Mouse (Mus musculus) ES-E14 (cell line): ENCODE measurements at regions not wholly inside any gene's neighbourhood (a gene's known extent, or its start where the extent isn't known, plus 50 kb on each side); places are given as distances from the start of the nearest gene placed in this dataset.

Experiments used
- CHD2 ChIP-seq: IDR thresholded peaks from 2 replicates; pipeline ENCODE4 v1.6.1; 2014; ENCODE audit warnings: mild to moderate bottlenecking, low read depth, low read length, inconsistent platforms
- HCFC1 ChIP-seq: IDR thresholded peaks from 2 replicates; pipeline ENCODE4 v1.6.1; 2012; ENCODE audit warnings: low read length, inconsistent platforms, borderline replicate concordance; ENCODE audit not compliant: insufficient read depth
- MAFK ChIP-seq: IDR thresholded peaks from 2 replicates; pipeline ENCODE4 v1.6.1; 2014; ENCODE audit warnings: mild to moderate bottlenecking, low read depth, low read length, inconsistent platforms; ENCODE audit not compliant: insufficient read depth
- ZC3H11A ChIP-seq: IDR thresholded peaks from 2 replicates; pipeline ENCODE4 v1.6.1; 2012; ENCODE audit warnings: low read depth, mild to moderate bottlenecking, inconsistent platforms, low read length, borderline replicate concordance
- ZNF384 ChIP-seq: IDR thresholded peaks from 2 replicates; pipeline ENCODE4 v1.6.1; 2012; ENCODE audit warnings: low read depth, low read length, inconsistent platforms

DNA sequence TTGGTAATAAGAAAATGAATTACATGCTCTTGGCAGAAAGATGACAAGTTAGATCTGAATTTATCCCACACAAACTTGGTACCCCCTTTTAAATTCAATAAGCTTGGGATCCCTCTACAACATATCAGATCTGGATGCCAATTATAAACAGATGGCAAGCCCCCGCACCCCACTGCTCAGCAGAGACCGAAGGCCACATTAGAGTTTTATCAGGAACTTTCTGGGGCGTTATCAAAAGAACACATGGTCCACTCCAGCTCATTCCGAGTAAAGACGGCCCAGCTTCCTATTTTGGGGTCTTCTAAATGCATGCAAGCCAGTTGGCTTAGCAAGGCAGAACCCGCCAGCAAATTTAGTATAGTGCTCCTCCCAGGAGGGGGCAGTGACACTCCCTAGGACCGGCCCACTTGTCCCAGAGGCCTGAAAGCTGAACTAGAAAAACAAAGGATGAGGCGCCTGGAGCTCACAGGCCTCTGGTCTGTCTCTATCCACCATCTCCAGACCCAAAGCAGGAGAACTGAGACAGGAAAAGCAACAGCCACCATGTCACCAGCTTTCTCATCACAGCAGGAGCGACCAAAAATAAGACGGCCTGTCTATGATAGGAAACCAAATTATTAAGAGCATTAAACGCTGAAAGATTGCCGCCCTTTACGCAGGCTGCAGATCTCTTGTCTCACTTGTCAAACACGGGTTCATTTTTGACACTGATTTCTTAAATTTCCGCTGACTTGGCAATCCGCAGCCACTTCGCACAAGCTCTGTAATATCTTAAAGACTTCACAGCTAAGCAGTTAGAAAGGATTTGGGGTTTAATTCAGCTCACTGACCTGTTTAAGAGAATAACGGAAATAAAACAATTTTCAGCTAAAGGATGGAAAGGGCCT is 117.2 kb upstream of the Satb2 start:
- TF ChIP-seq HCFC1 (no peak), MAFK (peak; percentile 60; the same call in 1 of the 2 replicates), CHD2 (no peak), ZC3H11A (no peak), ZNF384 (no peak)
